Mouse (Mus musculus) adrenal gland, postnatal 14 days (tissue): ENCODE results near the gene Nat8f5. TPM values are rescaled to one million over a fixed set of nuclear protein-coding genes. Genes with fewer than 3 reads are reported as not detected.
"Not testable (repeated sequence)": the region's sequence is repeated elsewhere in the genome, so short reads cannot be mapped to it uniquely, and the experiment has no call there.

ENCODE experiments used
- DNase-seq: peaks from one replicate; pipeline ENCODE4 v3.0.0; 2021; ENCODE audit warnings: mixed read lengths
- long read RNA-seq, 2 experiments: library from polyadenylated mRNA; stranded (forward); transcript quantifications; one replicate each; pipeline ENCODE4 v2.0.0; 2021
- total RNA-seq: library from RNA; stranded (reverse); gene quantifications from 2 replicates; pipeline ENCODE4 v1.2.3, GENCODE M21; 2021

Nat8f5 gene
- total RNA-seq: 1.4 and 1.9 TPM in 2 replicates
- long read RNA-seq, experiment 1: 0 reads
- long read RNA-seq, experiment 2: 0 reads

DNA sequence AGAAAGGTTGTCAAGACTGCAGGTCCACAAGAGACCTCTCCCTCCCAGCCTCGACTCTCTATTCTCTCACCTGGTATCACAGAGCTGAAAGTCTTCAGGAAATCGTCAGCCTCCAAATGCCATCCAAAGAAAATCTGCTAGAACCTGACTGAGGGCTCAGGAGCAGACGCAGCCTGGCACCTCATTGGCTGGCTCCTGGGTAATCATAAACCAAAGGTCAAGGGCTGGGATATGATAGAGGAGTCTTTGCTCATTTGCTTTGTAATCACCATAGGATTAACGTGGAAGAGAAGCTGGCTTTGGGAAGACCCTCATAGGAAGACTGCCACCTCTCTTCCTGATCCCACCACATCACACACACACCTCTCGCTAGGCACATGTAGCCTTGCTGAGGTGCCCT is at the start of gene Nat8f5, which contains the start of gene Nat8f6:
Gene Nat8f5, minus strand, starts transcription at position 136 of the 400 bp plus-strand sequence.
Gene Nat8f6, minus strand, starts transcription at position 118 of the 400 bp plus-strand sequence.
- no peak for DNase-seq

DNA sequence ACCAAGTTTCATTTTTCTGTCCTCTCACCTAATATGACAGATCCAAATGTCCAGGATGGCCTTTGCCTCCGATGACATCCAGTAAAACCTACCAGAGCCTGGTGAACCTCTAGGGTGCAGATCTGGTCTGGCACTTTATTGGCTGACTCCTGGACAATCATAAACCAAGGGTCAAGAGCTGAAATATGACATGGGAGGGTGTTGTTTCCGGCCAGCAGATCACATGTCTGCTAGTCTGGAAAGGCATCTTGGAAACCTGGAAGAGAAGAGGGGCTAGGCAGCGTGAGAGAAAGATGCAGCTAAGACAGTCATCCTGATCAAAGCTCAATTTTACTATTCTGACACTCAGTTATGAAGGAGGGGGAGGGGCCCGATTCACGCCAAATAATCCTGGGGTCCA is 48.2 kb upstream of the Nat8f5 start, which contains the start of gene Nat8f2:
Gene Nat8f2, minus strand, starts transcription at position 153 of the 400 bp plus-strand sequence.
- not testable (repeated sequence) for DNase-seq

DNA sequence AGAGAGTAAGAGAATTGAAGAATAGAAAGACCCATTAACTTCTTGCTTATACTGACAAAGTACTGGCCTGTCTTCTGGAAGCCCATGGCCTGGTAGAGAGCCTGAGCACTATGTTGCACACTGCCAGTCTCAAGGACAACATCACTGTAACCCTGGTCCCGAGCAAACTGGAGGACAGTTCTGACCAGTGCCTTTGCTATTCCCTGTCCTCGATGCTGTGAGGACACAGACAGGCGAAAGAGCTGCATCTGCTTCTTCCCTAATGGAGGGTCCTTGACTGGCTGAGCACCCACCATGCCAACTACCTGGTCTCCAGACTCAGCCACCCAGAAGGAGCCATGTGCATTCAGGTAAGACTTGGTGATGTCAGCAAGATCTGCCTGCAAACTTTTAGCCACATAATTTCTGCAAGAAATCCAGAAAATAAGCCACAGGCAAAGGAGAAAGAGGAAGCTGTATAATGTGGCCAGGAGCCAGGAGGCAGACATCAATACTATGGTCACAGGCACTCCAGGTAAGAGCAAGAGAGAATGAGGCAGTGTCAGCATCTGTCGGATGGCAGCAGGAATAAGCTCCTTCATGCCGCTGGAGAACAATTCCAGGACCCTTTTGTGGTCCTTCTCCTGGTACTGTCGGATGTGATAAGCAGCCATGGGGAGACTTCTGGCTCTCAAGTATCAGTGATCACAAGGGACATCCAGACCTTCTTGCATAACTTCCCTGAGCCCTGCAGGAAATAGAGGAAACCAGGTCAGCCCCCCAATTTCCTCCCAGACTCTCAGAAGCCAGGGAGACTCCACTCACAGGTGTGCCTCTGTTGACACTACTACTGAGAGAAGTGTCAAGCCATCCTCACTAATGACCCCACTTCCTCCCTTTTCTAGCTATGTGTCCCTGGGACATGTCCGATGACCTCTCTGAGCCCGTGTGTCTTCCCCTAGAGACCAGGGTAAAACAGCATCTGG is 47.2 kb upstream of the Nat8f5 start:
- no peak for DNase-seq

DNA sequence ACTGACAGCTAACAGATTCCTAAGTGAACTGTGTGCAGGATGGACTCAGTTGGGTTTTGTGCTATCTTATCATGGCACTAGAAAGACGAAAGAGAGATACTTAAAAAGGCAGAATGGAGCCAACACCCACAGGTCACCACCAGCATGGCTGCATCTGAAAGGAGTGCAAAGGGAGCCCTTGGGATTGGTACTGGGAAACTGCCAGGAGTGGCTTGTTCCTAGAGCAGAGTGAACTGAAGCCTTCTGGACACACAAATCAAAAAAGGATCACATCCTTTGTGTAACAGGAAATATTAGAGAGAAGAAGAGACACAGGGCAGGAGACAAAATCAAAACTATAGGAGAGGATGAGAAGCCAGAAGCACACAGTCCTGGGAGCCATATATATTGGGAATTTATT is 46.2 kb upstream of the Nat8f5 start:
- peak; percentile 51 for DNase-seq

DNA sequence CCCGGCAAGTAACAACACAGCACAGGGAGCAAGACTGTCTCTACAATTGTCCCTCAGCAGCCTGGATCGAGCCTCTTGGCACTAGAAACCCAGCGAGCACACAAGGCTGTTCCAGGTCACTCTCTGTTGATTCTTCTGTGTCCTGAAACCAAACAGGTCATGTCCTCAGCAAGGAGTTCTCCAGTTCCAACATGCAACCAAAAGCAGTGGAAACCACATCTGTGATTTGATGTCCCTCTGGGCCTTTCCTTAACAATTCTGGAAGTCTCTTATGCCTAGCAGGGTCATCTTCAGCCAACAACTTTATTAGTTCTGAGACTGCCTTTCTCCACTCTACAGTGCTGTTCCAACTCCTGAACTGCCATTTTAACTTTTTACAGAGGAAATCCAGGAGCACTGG is 45.4 kb upstream of the Nat8f5 start:
- DNase-seq: not testable (repeated sequence)

DNA sequence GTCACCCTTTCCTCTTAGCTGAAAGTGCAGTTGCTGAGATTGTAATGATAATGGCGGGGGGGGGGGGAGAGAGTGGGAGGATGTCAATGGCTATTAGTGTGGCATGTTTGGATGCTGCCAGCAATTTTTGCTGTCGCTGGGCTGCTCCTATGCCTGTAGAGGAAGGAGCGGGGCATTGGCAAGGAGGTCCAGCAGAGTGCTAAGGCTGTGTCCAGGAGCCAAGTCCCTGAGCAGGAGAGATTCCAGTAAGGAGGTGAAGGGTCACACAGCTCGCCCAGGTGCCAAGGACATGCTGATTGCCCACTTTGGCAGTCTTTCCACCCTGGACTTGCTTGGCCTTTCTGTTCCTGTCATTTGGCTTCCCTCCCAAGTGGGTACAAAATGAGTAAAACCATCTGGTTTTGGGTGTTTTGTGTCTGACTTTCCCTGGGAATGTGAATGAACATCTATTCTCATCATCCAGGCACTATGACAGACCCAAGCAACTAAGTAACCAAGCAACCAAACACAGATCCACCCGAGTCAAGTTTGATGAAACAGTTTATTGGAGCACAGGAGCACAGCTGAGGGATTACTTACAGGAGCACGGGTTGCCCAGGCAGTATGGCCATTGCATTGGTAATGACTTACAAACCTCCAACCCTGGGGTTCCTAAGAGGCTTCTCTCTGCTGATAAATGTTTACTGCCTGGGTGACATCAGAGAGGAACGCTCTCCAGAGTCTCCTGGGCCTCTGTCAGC is 44.3 kb upstream of the Nat8f5 start:
- DNase-seq: peak; percentile 52

DNA sequence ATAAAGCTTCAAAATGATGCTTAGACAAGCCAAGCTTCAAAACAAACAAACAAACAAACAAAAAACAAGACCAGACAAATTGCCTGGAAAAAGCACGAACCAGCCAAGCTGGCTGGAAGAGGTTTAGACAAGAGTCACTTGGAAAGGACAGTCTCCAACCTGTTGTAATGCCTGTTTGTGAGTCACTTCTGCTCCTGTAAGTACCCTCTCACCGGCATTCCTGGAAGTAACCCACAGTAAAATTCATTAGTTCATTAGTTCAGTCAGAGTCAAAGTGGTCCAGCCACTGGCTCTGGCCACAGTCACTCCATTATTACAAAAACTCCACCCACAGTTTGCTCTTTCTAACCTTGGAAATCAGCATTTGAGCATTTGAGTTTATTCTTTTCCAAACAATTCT is 43.1 kb upstream of the Nat8f5 start:
- no peak for DNase-seq

DNA sequence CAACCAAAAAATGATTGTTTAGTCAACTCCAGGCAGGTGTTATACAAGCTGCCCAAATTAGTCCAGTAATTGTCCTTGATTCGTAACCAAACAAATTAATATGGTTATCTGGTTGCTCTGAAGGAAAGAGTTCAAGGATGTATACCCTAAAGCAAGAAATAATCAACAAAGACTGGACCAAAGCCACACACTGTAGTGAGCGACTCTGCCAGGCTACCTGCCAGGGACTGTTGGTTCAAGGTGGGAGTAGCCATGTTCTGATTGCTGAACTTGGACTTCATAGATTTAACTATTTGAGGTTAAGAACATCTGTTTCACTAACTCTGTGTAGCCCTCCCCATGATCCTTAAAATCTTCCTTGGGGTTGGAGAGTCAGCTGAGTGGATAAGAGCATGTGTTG is 42.4 kb upstream of the Nat8f5 start:
- DNase-seq: no peak

DNA sequence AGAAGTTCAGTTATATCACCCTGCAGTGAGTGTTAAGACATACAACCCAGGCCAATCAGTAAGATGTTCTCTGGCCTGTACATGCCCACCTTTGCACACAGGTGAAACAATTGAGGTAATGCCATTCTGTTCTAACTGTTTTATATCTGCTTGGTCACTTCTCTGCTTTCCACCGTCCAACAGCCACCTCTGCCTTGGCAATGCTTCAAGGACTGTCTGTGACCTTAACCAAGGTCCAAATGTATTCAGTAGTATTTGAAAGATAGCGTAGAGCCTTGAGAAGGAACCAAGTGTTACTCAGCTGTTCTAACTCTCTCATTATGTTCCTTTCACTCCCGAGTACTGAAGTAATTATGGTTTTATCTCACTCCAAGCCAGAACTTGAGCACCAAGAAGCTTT is 41.8 kb upstream of the Nat8f5 start:
- peak; percentile 89 for DNase-seq

DNA sequence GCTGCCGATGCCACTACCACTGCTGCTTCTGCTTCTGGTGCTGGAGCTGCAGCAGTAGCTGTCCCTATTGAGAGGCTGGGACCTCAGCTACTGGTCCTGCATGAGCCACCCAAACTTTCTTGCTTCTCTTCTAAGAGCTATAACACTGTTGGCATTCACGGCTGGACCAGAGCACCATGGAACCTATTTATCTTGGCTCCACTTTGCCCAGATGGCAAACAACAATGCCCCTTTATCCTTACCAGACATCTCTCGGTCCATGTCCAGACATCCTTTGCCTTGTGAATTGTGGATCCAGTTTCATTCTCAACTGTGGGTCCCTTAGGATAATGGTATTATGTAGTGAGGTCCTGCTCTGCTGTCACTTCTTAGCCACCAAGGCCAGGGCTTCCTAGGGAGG is 40.5 kb upstream of the Nat8f5 start:
- DNase-seq: no peak

DNA sequence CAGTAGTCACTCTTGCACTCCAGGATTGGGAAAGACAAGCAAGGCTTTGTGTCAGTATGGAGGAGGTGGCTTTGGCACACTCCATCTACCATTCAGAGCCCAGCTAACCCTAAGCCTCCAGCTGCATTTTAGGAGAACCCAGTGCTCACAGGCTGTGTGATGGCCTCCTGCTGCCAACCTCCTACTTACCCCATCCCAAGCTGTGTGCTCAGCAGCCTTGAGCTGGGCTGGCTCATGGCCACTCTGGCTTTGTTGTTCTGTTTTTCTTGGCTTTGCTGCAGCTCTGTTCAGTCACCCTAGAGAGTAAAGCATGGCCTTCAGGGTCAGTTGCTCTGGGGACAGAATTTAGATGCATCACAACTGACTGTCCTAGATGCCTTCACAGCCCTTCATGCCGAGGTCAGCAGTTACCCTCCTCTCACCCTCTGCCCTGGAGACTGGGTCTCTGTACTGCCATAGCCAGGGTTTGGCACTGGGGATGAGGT is 35.5 kb upstream of the Nat8f5 start:
- DNase-seq: peak; percentile 93

DNA sequence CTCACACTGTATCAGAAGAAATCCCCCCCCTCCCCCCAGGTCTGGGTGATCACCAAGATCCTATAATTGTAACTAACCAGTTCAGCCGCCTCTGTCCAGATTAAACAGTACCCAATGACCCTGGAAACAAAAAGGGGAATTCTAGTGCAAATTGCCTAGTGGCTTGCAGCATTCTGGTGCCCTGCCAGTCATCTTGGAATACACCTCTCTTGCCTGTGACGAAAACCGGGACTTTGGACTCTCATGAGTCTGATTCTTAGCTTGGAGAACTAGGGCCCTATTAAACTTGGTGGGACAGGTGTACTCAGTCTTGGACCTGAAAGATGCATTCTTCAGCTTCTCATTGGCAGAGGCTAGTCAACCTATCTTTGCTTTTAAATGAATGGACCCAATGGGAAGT is 32.7 kb upstream of the Nat8f5 start:
- DNase-seq: peak; percentile 49

DNA sequence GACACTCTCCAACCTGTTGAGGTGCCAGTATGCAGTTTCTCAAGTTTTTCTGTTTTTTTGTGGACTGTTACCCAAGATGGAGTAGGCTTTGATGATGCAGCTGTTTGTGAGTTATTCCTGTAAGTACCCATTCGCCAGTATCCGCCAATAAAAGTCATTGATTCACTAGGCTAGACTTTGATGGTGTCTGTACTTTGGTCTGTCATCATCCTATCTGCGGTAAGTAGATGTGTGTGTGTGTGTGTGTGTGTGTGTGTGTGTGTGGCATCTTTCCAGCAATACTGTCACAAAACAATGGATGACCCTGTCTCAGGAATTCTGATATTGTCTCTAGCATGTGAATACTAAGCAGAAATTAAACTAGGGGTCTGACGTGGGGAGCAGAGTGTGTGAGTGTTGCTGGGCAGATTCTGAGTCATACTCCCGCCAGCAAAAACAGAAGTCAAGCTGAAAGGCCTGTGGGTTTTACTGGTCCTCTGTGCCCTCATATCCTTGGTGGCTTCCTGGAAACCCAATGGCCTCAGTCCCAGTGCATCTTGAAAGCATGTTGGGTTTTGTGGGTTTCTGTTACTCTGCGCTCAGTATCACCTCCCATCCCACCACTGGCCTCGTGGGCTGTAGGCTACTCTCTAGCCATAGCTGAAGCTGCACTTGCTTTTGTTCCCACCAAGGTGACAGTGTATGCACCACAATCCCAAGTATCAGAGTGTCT is 30.4 kb upstream of the Nat8f5 start:
- DNase-seq: no peak

DNA sequence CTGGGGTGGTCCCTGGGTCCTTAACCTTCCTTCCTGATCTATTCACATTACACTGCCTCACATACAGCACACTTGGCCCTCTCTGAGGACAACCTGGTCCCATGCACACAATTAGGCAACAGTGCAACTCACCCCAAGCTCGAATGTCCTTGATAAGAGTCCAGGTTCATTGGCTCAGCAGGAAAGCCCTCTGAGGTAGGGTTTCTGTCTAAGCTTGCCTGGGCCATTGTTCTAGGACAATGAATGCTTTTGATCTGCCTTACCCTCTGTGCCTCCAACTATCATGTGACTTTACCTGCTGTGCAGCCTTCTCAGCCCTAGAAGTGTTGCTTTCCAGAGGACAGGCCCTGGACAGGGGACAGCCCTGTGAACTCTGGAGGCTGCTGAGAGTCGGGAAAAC is 28.5 kb upstream of the Nat8f5 start:
- DNase-seq: peak; percentile 54

DNA sequence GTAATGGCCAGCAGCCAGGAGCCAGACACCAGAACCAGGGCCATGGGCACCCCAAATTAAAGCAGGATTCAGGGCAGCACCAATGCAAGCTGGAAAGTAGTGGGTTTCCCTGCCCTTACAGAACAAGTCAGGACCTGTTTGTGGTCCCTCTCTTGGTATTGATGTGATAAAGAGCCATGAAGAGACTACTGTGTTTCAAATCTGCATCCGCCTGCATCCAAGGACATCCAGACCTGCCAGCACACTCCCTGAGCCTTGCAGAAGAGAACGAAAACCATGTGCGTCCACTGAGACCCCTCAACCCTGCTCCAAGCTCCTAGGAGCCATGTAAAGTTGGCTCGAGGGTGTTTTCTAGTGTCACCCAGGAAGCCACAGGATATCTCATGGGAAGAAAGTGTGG is 27.4 kb upstream of the Nat8f5 start:
- DNase-seq: no peak

DNA sequence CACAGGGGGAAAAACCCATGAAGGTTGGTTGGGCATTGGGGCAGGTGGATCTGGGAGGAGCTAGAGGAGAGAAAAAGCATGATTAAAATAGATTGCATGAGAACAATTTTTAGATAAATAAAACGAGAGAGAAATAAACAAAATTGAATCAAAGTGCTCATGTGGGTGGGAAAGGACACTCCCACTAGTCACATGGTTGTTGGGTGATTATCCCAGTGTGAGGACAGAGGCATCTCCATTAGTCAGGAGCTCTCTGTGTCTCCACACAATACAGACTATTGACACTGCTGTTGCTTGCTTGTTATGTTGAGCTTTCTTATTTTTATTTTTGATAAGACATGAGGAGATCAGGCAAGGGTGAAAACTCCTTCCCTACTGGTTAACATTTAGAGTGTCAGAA is 26.1 kb upstream of the Nat8f5 start:
- DNase-seq: no peak

DNA sequence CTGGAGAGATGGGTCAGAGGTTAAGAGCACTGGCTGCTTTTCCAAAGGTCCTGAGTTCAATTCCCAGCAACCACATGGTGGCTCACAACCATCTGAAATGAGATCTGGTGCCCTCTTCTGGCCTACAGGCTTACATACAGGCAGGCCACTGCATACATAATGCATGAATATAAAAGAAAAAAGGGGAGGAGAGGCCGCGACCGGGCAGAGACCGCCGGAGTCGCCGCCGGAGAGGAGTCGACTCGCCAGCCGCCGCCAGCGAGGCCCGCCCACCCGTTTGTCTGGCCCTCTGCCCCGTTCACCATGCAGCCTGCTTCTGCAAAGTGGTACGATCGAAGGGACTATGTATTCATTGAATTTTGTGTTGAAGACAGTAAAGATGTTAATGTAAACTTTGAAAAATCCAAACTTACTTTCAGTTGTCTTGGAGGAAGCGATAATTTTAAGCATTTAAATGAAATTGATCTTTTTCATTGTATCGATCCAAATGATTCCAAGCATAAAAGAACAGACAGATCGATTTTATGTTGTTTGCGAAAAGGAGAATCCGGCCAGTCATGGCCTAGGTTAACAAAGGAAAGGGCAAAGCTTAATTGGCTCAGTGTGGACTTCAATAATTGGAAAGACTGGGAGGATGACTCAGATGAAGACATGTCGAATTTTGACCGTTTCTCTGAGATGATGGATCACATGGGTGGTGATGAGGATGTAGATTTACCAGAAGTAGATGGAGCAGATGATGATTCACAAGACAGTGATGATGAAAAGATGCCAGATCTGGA is 23.1 kb upstream of the Nat8f5 start:
- not testable (repeated sequence) for DNase-seq

DNA sequence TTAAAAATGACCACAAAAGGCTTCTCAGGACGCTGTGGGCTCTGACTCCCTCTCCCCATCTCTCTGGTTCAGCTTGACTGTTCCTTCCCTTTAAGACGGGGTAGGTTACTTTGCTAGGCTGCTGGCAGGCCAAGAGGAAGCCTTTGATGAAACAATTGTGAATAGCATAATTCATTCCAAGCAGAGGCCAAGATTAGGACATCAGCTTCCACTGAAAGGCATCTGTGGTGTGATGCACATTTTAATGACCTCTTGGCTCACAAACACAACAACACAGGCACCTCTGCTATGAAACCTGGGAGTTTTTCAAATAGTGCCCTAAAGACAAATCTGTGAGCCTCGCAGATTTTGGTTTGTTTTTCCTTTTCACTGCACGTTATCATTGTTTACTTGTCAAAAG is 19.2 kb upstream of the Nat8f5 start:
- peak; percentile 19 for DNase-seq

DNA sequence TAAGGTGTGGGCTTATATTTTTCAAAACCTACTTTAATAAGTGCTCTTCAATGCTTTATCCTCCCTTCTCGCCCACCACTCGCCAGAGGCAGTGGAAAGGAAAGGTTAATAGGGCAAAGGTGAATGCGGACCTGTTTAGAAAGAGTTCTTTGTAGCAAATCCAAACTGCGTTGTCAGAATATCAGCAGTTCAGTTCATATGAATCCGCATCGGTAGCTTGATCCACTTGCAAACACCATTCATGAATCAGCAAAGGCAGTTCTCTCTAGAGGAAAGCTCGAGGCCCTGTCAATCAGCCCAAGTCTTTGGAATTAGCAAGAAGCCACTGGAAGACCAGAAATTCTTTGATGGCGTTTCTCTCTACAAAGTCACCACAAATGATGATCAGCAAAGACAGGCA is 17.9 kb upstream of the Nat8f5 start:
- DNase-seq: no peak

DNA sequence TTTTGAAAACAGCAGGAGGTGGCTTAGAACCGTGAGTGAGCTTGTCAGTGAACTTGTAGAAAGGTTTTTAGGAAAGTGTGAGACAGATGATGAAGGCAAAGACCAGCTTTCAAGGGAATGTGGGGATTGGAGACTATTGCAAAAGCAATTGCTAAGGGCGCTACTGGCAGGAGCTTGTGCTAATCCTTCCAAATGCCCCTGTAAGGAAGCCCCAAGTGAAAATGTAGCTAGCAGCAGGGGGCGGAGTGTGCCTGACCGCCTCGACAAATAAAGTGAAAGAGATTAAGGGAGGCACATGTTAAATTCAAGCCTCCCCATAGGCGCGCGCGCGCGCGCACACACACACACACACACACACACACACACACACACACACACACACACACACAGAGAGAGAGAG is 16.5 kb upstream of the Nat8f5 start:
- DNase-seq: peak; percentile 77

DNA sequence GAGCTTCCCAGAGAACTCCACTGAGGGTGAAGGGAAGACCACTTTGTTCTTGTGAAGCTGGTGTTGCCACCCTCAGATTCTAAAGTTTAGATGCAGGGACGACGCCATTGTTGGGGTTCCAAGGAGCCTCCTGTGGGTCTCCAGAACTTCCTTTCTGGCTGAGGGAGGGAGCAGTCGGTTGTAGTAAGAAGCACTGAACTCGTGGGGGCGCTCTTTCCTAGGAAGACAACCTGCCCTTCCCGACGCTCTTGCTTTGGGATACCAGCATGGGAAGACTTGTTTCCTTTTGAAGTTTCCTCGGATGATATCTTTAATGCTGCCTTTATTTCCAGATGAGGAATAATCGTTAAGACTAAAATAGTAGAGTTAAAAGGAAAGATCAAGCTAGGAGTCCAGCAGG is 16.1 kb upstream of the Nat8f5 start:
- DNase-seq: peak; percentile 89
